Mouse (Mus musculus) midbrain, embryonic 16.5 days (tissue): ENCODE data around the gene Prkcq. TPM values are rescaled to one million over a fixed set of nuclear protein-coding genes. Genes with fewer than 3 reads are reported as not detected.

ENCODE experiments used
- ATAC-seq: fragments of 200-750 bp; cut with Nextera tagmentation; 2 replicates; pipeline ENCODE4 v1.8.0; 2017; ENCODE audit warnings: moderate TSS enrichment
- H3K27ac ChIP-seq: fragments of 300-500 bp; sonication (generic); 2 replicates; pipeline ENCODE4 v1.5.1; 2014; ENCODE audit warnings: mild to moderate bottlenecking, low read length, mixed read lengths
- H3K27me3 ChIP-seq: fragments of 300-500 bp; sonication (generic); 2 replicates; pipeline ENCODE4 v1.6.1; 2014; ENCODE audit warnings: low read depth, low read length, mixed read lengths; ENCODE audit not compliant: control insufficient read depth, insufficient read depth
- H3K36me3 ChIP-seq: fragments of 300-500 bp; sonication (generic); 2 replicates; pipeline ENCODE4 v1.6.1; 2014; ENCODE audit warnings: mild to moderate bottlenecking, low read length, moderate library complexity, mixed read lengths; ENCODE audit not compliant: control insufficient read depth, insufficient read depth
- H3K4me1 ChIP-seq: fragments of 300-500 bp; sonication (generic); 2 replicates; pipeline ENCODE4 v1.6.1; 2014; ENCODE audit warnings: mild to moderate bottlenecking, low read length, mixed read lengths; ENCODE audit not compliant: control insufficient read depth, insufficient read depth
- H3K4me2 ChIP-seq: fragments of 300-500 bp; sonication (generic); 2 replicates; pipeline ENCODE4 v1.6.1; 2014; ENCODE audit warnings: mild to moderate bottlenecking, low read length, mixed read lengths
- H3K4me3 ChIP-seq: fragments of 300-500 bp; sonication (generic); 2 replicates; pipeline ENCODE4 v1.5.1; 2014; ENCODE audit warnings: low read depth, mild to moderate bottlenecking, low read length, moderate library complexity, mixed read lengths
- H3K9ac ChIP-seq: fragments of 300-500 bp; sonication (generic); 2 replicates; pipeline ENCODE4 v1.6.1; 2014; ENCODE audit warnings: low read depth, low read length, mixed read lengths
- H3K9me3 ChIP-seq: fragments of 300-500 bp; sonication (generic); replicated peaks from 2 replicates; pipeline ENCODE4 v1.6.1; 2014; ENCODE audit warnings: mild to moderate bottlenecking, low read length, mixed read lengths; ENCODE audit not compliant: control insufficient read depth, poor library complexity, severe bottlenecking
- WGBS: fragments of 180-500 bp; shearing (Covaris S2); extraction: QIAGEN DNeasy Blood & Tissue Kit; methylation state at CpG from one replicate; pipeline ENCODE4 v1.1.7; 2014; 5-methylcytosine and 5-hydroxymethylcytosine counted together
- polyA plus RNA-seq: library from polyadenylated mRNA; unstranded; fragments of >200 nt; fragmentation: Nextera tagmentation; extraction: Ambion mirVana; gene quantifications from 2 replicates; pipeline ENCODE4 v1.2.1, GENCODE M21; 2015

Gene Prkcq
- polyA plus RNA-seq, 1 experiment from 2014 or later = 7.8 TPM

- no peak overlapping the region for H3K4me3 ChIP-seq
- H3K4me1 ChIP-seq = no peaks in the 10 kb centered on the region
- WGBS = 90% methylated on average over 6 of the region's 6 CpGs
- H3K27me3 ChIP-seq = no peaks in the 10 kb centered on the region
- H3K9ac ChIP-seq = no peak overlapping the region
- H3K36me3 ChIP-seq = no peaks in the 10 kb centered on the region
- H3K9me3 ChIP-seq = no peaks in the 10 kb centered on the region
- no peak overlapping the region for H3K27ac ChIP-seq
- H3K4me2 ChIP-seq = no peak overlapping the region
- no peak for ATAC-seq
Observed at GRCm38 (mm10) chr2:11300362-11300761, 128.5 kb downstream of the Prkcq start.

GRCm38 (mm10) chr2:11320241-11320640, 148.3 kb downstream of the Prkcq start:
- no peaks in the 10 kb centered on the region for H3K36me3 ChIP-seq
- no peak overlapping the region for H3K4me3 ChIP-seq
- no peaks in the 10 kb centered on the region for H3K9me3 ChIP-seq
- ATAC-seq = peak; percentile 58; the same call in 1 of the 2 replicates
- H3K4me1 ChIP-seq = no peaks in the 10 kb centered on the region
- no peak overlapping the region for H3K4me2 ChIP-seq
- WGBS = 42% methylated on average over 10 of the region's 10 CpGs
- H3K27ac ChIP-seq = no peak overlapping the region
- H3K27me3 ChIP-seq = no peaks in the 10 kb centered on the region
- H3K9ac ChIP-seq = no peak overlapping the region

- Histone ChIP-seq H3K4me2 (no peak overlapping the region), H3K9me3 (no peaks in the 10 kb centered on the region), H3K27me3 (no peaks in the 10 kb centered on the region), H3K4me1 (no peaks in the 10 kb centered on the region), H3K4me3 (no peak overlapping the region), H3K9ac (no peak overlapping the region), H3K27ac (no peak overlapping the region), H3K36me3 (no peaks in the 10 kb centered on the region)
- ATAC-seq = no peak
- 77% methylated on average over 3 of the region's 3 CpGs for WGBS
Observed at GRCm38 (mm10) chr2:11322396-11322795, 150.5 kb downstream of the Prkcq start.

- Histone ChIP-seq H3K27ac (no peak overlapping the region), H3K4me2 (no peak overlapping the region), H3K36me3 (no peaks in the 10 kb centered on the region), H3K4me1 (no peaks in the 10 kb centered on the region), H3K9me3 (no peaks in the 10 kb centered on the region), H3K27me3 (no peaks in the 10 kb centered on the region), H3K4me3 (no peak overlapping the region), H3K9ac (no peak overlapping the region)
- WGBS = 63% methylated on average over 7 of the region's 7 CpGs
- ATAC-seq = no peak
Observed at GRCm38 (mm10) chr2:11327280-11327679, 155.4 kb downstream of the Prkcq start.

GRCm38 (mm10) chr2:11329407-11330224, 157.7 kb downstream of the Prkcq start:
- H3K4me3 ChIP-seq = no peak overlapping the region
- no peaks in the 10 kb centered on the region for H3K27me3 ChIP-seq
- ATAC-seq = no peak
- no peak overlapping the region for H3K9ac ChIP-seq
- no peak overlapping the region for H3K4me2 ChIP-seq
- 65% methylated on average over 10 of the region's 10 CpGs for WGBS
- no peak overlapping the region for H3K27ac ChIP-seq
- no peaks in the 10 kb centered on the region for H3K36me3 ChIP-seq
- no peaks in the 10 kb centered on the region for H3K9me3 ChIP-seq
- H3K4me1 ChIP-seq = no peaks in the 10 kb centered on the region

- peak; percentile 84 for ATAC-seq
- Histone ChIP-seq H3K4me1 (no peaks in the 10 kb centered on the region), H3K9ac (no peak overlapping the region), H3K27me3 (no peaks in the 10 kb centered on the region), H3K27ac (no peak overlapping the region), H3K36me3 (no peaks in the 10 kb centered on the region), H3K9me3 (no peaks in the 10 kb centered on the region), H3K4me2 (no peak overlapping the region), H3K4me3 (no peak overlapping the region)
- 28% methylated on average over 11 of the region's 11 CpGs for WGBS
Observed at GRCm38 (mm10) chr2:11331528-11332446, 159.9 kb downstream of the Prkcq start.

- no peak overlapping the region for H3K4me2 ChIP-seq
- no peaks in the 10 kb centered on the region for H3K4me1 ChIP-seq
- no peaks in the 10 kb centered on the region for H3K9me3 ChIP-seq
- no peak overlapping the region for H3K9ac ChIP-seq
- WGBS = 81% methylated on average over 4 of the region's 4 CpGs
- no peaks in the 10 kb centered on the region for H3K36me3 ChIP-seq
- no peak overlapping the region for H3K27ac ChIP-seq
- no peak overlapping the region for H3K4me3 ChIP-seq
- H3K27me3 ChIP-seq = no peaks in the 10 kb centered on the region
- ATAC-seq = no peak
Observed at GRCm38 (mm10) chr2:11332469-11332868, 160.6 kb downstream of the Prkcq start.

GRCm38 (mm10) chr2:11333301-11334017, 161.6 kb downstream of the Prkcq start:
- ATAC-seq = no peak
- WGBS = 63% methylated on average over 14 of the region's 14 CpGs
- H3K4me3 ChIP-seq = no peak overlapping the region

More at GRCm38 (mm10) chr2:11333301-11334017, 161.6 kb downstream of the Prkcq start:
- Histone ChIP-seq H3K27me3 (no peaks in the 10 kb centered on the region), H3K9me3 (no peaks in the 10 kb centered on the region), H3K36me3 (no peaks in the 10 kb centered on the region), H3K9ac (no peak overlapping the region), H3K27ac (no peak overlapping the region), H3K4me2 (no peak overlapping the region), H3K4me1 (no peaks in the 10 kb centered on the region)
